Mouse (Mus musculus): ENCODE data around the gene Btla. TPM values are rescaled to one million over a fixed set of nuclear protein-coding genes. Genes with fewer than 3 reads are reported as not detected.

Gene Btla
- total RNA-seq (2015) (44.9 and 54.9 TPM in 2 replicates), total RNA-seq (2017) (51.8 and 55.8 TPM in 2 replicates)

GRCm38 (mm10) chr16:45223648-45224388 is at the start of gene Btla:
Gene Btla, plus strand, starts transcription at chr16:45224315.
- peak; percentile 72 for ATAC-seq (ENCODE audit: poor library complexity, severe bottlenecking)

- ATAC-seq (ENCODE audit: poor library complexity, severe bottlenecking): no peak
Measured at GRCm38 (mm10) chr16:45178552-45178951, 45.6 kb upstream of the Btla start.

- no peak for ATAC-seq (ENCODE audit: poor library complexity, severe bottlenecking)
Measured at GRCm38 (mm10) chr16:45181824-45182223, 42.3 kb upstream of the Btla start.

- peak; percentile 90 for ATAC-seq (ENCODE audit: poor library complexity, severe bottlenecking)
Measured at GRCm38 (mm10) chr16:45192613-45193012, 31.5 kb upstream of the Btla start.

GRCm38 (mm10) chr16:45196816-45197215 is 27.3 kb upstream of the Btla start:
- peak; percentile 82 for ATAC-seq (ENCODE audit: poor library complexity, severe bottlenecking)

- ATAC-seq (ENCODE audit: poor library complexity, severe bottlenecking): no peak
Measured at GRCm38 (mm10) chr16:45201395-45201794, 22.7 kb upstream of the Btla start.

GRCm38 (mm10) chr16:45204438-45204837 is 19.7 kb upstream of the Btla start:
- no peak for ATAC-seq (ENCODE audit: poor library complexity, severe bottlenecking)

- no peak for ATAC-seq (ENCODE audit: poor library complexity, severe bottlenecking)
Measured at GRCm38 (mm10) chr16:45204859-45205670, 19.1 kb upstream of the Btla start.

GRCm38 (mm10) chr16:45222016-45222415 is 2.1 kb upstream of the Btla start:
- ATAC-seq (ENCODE audit: poor library complexity, severe bottlenecking): no peak

- ATAC-seq (ENCODE audit: poor library complexity, severe bottlenecking): no peak
Measured at GRCm38 (mm10) chr16:45222771-45223170, 1.3 kb upstream of the Btla start.

GRCm38 (mm10) chr16:45224431-45225008 is 405 bp downstream of the Btla start:
- ATAC-seq (ENCODE audit: poor library complexity, severe bottlenecking): no peak; the same call in 1 of the 2 replicates

- peak; percentile 67 for ATAC-seq (ENCODE audit: poor library complexity, severe bottlenecking)
Measured at GRCm38 (mm10) chr16:45227002-45227401, 2.9 kb downstream of the Btla start.

- ATAC-seq (ENCODE audit: poor library complexity, severe bottlenecking): peak; percentile 74
Measured at GRCm38 (mm10) chr16:45231296-45231695, 7.2 kb downstream of the Btla start.

- ATAC-seq (ENCODE audit: poor library complexity, severe bottlenecking): peak; percentile 58
Measured at GRCm38 (mm10) chr16:45233007-45233406, 8.9 kb downstream of the Btla start.

GRCm38 (mm10) chr16:45242700-45243099 is 18.6 kb downstream of the Btla start:
- ATAC-seq (ENCODE audit: poor library complexity, severe bottlenecking): no peak

GRCm38 (mm10) chr16:45244930-45245472 is 20.9 kb downstream of the Btla start:
- ATAC-seq (ENCODE audit: poor library complexity, severe bottlenecking): no peak

- ATAC-seq (ENCODE audit: poor library complexity, severe bottlenecking): no peak
Measured at GRCm38 (mm10) chr16:45249761-45250160, 25.6 kb downstream of the Btla start.

- ATAC-seq (ENCODE audit: poor library complexity, severe bottlenecking): no peak
Measured at GRCm38 (mm10) chr16:45250317-45250716, 26.2 kb downstream of the Btla start.

GRCm38 (mm10) chr16:45251773-45252413 is 27.8 kb downstream of the Btla start:
- ATAC-seq (ENCODE audit: poor library complexity, severe bottlenecking): 0 out of 2 replicates have a peak, but pooled peaks have one; percentile 15

GRCm38 (mm10) chr16:45255183-45255861 is 31.2 kb downstream of the Btla start:
- ATAC-seq (ENCODE audit: poor library complexity, severe bottlenecking): no peak
